In genomic region chr7:75455223-75456151, GRCm38 (mm10) we compare ENCODE assay signal across 8 mouse cellular contexts. TPM values are rescaled to one million over a fixed set of nuclear protein-coding genes. Genes with fewer than 3 reads are reported as not detected.
DNase-seq lines count a peak whose midpoint lies in the region; ATAC-seq and TF ChIP-seq lines count a peak whose summit lies in the region.

Akap13 (plus strand) TSS chr7:75455534.

- no peaks in the 10 kb centered on the region for H3K4me1 ChIP-seq in cortical plate, adult 2 months (ENCODE audit: control insufficient read depth, insufficient read depth, low read length)
- H3K4me1 ChIP-seq in megakaryocyte, embryonic 14.5 days: peaks cover 13% of the 10 kb centered on the region

- 0 out of 2 replicates have a peak, but pooled peaks cover 4% of the 10 kb centered on the region for H3K9me3 ChIP-seq in megakaryocyte, embryonic 14.5 days

- peak; percentile 74; the same call in 1 of the 2 replicates for TF ChIP-seq POLR2A in cortical plate, adult 2 months (IDR thresholded peaks at IDR 0.05; ENCODE audit: extremely low read depth, insufficient read depth, low read length)

- DNase-seq in gastrocnemius, adult 8-10 months (ENCODE audit: low spot score in 2 of 2): peak; percentile 95 to 98
- DNase-seq in hindlimb bud, embryonic 11.5 days (ENCODE audit: extremely low spot score, low read depth, low spot score): peak; percentile 85
- peak; percentile 93 to 98 for DNase-seq in left cerebral cortex, adult 8-10 months (ENCODE audit: low spot score in 2 of 2)
- peak; percentile 98 for DNase-seq in right cerebral cortex, postnatal 10 days (ENCODE audit: low spot score in 2 of 2)
- peak; percentile 97 for DNase-seq in urinary bladder, postnatal 25 days (ENCODE audit: low spot score)

- peaks cover 2% of the 10 kb centered on the region for H3K27me3 ChIP-seq in megakaryocyte, embryonic 14.5 days (replicated peaks)

- H3K36me3 ChIP-seq in megakaryocyte, embryonic 14.5 days (replicated peaks; ENCODE audit: low read length): no peaks in the 10 kb centered on the region

- ATAC-seq in activated CD4-positive, CD25-positive, alpha-beta regulatory T cell, adult 4 months: peak; percentile 94

- peak within 1 kb of the TSS; percentile 77 for H3K27ac ChIP-seq in cortical plate, adult 2 months (ENCODE audit: insufficient read depth, low read length)

- no peak for TF ChIP-seq CTCF in cortical plate, adult 2 months (IDR thresholded peaks at IDR 0.05; ENCODE audit: extremely low read depth, insufficient read depth, low read length)

- H3K4me3 ChIP-seq in cortical plate, adult 2 months (ENCODE audit: insufficient read depth, low read length): peak within 1 kb of the TSS; percentile 64
- H3K4me3 ChIP-seq in megakaryocyte, embryonic 14.5 days (replicated peaks): peak within 1 kb of the TSS; percentile 94

RNA-seq across cellular contexts. Expression of gene Akap13, which starts in this region (rescaled TPM):
- polyA plus RNA-seq in activated CD4-positive, CD25-positive, alpha-beta regulatory T cell, adult 4 months (2017; shearing (Covaris generic)): 100 to 1,000 TPM; 266 to 304 TPM
- 13.5 and 14.4 TPM in 2 replicates for polyA plus RNA-seq in cortical plate, adult 2 months (2012; rRNA removed)
- total RNA-seq in gastrocnemius, adult 8-10 months (2022): 10 to 100 TPM; 53.9 to 74.5 (median 64.0) TPM
- total RNA-seq in left cerebral cortex, adult 8-10 months (2022): 10 to 100 TPM; 21.0 to 24.6 (median 21.5) TPM
- 7.6 and 9.5 TPM in 2 replicates for polyA plus RNA-seq in megakaryocyte, embryonic 14.5 days (2012; ENCODE audit: insufficient read depth, low replicate concordance)

Comparison
In these comparisons a context has a peak if more than half of its experiments do, and no peak if none do; other contexts are left out.
1. Peak in every context shown above with its lines: DNase-seq, ATAC-seq, H3K4me3 ChIP-seq and H3K27ac ChIP-seq.
2. RNA of gene Akap13 (polyA plus RNA-seq): 266 to 304 TPM in activated CD4-positive, CD25-positive, alpha-beta regulatory T cell, adult 4 months; 13.5 to 14.4 TPM in cortical plate, adult 2 months and 7.6 to 9.5 TPM in megakaryocyte, embryonic 14.5 days; every median in the first group is over 10 times any median in the second.